Mouse (Mus musculus): ENCODE results near the gene Ush2a.
A peak's percentile ranks its signal among the peaks of the same experiment; 100 is the strongest.

Ush2a gene

DNA sequence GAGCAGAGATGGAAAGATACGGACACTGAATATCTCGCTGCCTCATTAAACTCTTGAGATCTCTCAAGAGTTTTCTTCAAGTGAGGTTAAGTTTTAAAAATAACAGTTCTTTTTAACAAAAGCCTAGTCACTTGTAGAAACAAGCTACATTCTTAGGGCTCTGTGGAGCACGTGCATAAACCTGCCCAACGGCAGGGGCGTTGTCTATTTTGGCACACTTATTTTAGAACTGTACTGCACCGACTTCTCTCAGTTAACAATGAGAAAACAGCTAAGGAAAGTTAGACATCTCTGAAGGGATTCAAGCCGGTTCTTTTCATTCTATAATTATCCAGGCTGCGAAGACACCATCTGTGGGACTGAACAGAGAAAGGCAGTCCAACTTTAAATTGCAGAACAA is 405.6 kb downstream of the Ush2a start:
- peak; percentile 21 for DNase-seq (ENCODE audit: low read depth, low spot score)

DNA sequence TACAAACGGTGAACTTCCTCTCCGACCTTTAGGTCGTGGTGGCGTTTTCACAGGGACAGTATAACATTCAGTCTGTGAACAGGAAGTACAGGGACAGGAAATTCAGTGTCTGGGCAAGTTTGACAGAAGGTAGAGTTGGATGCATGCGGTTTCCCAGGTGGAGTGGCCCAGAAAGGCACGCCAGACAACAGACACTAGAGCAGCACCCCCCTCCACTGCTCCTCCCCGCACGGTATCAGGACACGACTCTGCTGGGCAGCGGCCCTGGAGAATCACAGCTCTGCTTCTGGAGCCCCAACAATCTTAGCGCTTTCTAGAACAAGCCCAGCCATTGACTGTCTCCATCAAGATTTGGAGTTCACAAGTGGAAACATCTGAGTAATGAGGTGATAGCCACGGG is 406.7 kb downstream of the Ush2a start:
- no peak for DNase-seq (ENCODE audit: low read depth, low spot score)

DNA sequence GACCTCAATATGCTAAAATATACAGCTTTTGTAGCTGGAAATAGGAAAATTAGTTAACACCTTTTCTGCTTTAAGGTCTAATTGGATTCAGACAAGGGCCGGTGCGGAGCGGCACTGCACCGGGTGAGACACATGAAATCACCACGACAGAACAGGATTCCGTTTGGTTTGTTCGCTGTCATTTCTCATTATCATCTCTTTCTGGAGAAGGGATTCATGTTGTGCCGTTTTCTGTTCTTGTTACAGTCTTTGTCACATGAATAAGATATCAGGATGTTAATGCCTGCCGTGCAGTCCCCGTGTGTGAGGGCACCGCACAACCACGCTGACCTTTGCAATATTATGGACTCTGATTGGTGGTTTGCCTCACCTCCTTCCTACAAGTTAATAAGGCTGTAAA is 411.0 kb downstream of the Ush2a start:
- no peak for DNase-seq (ENCODE audit: low read depth, low spot score)

DNA sequence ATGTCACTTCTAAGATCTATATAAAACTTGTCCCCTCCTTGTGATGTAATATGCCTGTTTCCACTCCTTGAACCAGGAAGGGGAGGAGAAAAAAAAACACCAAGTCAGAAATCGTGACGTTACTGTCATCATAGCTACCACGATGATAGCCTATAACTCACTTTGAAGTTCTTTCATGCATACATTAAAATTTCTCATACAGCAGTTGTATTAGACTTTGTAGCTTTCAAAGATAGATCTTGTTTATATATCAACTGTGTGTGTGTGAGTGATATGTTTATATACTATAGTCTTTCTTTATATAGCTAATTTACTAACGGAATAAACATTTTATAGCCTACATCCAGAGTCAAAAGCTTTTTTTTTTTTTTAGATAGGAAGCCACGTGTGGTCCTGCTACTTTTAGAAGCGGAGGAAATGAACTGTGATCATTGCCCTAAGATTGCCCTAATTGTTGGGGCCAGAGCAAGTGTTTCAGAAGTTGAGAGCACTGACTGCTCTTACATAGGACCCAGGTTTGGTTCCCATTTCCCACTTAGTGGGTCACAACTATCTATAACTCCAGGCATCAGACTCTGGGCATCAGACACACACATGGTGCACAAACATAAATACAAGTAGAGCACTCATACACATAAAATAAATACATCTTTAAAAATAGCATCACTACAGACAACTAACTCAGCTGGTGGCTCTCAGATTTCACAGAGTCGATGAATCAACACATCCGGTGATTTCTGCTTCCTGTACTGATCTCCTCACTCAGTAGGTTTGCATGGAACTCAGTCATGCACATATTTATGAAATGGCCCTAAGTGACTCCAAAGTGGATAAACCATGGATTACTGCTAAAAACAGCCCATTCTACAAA is 413.1 kb downstream of the Ush2a start:
- no peak for DNase-seq (ENCODE audit: low read depth, low spot score)

DNA sequence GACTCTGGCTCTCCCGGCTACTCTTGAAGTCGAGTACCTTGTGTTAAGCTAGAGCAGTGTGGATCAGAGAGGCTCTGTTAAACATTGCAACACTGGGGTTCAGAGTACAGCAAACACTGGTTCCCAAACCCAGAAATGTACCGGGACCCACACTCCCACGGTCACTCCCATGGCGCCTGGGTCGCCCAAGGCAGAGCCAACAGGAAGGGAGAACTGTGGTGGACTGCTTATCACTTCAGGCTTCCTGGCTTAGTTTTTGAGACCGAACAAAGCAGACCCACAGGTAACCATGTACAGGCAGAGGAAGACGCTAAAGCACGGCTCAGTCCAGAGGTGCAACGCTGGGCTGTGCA is 413.7 kb downstream of the Ush2a start:
- no peak for DNase-seq (ENCODE audit: low read depth, low spot score)

DNA sequence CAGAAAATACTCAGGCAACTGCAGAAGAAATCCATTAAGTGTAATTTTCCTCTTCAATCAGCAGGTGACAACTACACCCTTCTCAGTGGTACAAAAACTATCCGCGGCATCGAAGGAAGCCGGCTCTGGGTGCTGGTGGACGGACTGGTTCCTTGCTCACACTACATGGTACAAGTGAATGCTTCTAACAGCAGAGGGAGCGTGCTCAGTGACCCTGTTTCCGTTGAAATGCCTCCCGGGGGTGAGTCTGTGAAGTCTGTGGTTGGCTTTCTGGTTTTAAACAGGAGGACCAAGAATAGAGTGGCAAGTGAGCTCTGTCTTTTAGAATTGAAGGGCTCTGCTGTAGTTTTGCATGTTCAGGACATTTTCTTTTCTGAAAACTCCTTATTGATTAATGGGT is 416.4 kb downstream of the Ush2a start:
- DNase-seq (ENCODE audit: low read depth, low spot score) = no peak

DNA sequence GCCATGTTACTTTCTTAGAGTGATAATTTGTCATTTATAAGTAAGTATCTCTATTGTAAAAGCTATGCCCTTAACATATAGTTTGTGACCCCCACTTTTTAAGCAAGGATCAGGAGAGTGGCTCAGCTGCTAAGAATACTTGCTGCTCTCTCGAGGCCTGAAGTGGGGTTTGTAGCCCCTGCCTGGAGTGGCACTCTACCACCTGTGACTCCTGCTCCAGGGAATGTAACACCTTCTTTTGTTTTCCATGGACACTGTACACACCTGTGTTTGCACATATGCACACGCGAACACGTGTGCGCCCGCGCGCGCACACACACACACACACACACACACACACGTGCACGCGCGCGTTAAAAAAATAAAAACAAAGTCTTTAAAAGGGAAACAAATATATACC is 424.5 kb downstream of the Ush2a start:
- no peak for DNase-seq (ENCODE audit: low read depth, low spot score)

DNA sequence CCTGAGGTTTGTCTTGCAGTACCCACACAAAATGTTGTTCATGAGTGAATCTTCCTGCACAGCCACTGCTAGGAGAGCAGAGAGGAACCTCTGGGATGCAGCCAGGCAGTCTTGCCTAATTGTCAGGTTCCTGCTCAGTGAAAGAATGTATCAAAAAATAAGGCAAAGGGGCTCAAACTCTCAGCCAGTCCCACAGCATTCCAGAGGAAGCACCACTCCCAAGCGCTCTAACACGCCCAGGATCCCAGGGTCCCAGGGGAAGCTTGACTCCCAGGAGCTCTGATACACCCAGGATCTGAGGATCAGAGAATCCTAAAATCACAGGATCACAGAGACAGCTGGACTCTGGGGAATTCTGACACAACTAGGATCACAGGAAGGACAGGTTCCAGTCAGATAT is 434.5 kb downstream of the Ush2a start:
- no peak for DNase-seq (ENCODE audit: low read depth, low spot score)

DNA sequence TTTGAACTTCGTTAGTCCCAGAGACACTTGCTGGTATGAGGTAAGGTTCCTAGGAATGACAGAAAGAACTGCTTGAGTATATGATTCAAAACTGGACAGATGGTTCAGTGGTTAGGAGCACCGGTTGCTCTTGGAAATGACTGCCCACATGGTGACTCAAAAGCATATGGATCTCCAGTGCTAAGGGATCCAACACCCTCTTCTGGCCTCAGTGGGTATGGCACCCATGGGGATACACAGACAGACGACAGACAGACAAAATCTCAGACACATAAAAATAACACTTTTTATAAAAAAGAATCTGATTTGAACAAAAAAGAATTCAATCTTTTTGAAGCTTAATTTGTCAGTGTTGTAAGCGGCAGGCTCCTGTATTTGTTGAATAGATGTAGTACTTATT is 446.4 kb downstream of the Ush2a start:
- DNase-seq (ENCODE audit: low read depth, low spot score) = peak; percentile 5

DNA sequence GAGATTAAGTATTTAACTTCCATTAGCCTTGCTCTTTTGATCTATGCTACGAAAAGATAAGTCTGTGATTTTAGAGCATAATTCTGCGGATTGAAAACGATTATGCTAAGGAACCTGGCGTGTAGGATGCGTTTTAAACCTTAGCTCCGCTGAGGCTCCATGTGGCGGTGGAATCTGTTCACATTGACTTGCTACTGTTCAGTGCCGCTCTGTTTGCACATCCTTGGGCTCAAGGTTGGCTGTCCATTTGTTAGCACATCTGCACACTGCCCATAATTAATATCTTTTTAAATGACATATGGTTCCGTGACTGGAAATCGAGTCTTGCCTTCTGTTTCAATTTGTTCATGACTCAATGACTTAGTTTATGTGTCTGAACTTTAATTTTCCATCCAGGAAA is 446.9 kb downstream of the Ush2a start:
- peak; percentile 16 for DNase-seq (ENCODE audit: low read depth, low spot score)

DNA sequence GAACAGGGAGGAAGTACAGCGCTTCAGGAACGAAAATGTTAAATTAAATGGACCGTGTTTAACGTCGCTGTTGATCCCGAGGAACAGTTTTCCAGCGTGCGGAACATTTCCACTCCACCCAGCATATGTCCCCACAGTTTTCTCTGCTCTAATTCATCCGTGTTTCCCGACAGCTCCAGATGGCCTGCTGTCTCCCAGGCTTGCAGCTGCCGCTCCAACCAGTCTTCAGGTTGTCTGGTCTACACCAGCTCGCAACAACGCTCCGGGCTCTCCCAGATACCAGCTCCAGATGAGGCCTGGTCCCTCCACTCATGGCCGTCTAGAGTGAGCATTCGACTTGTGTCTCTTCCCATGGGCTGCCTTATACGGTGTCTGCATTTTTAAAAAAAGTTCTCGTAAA is 452.3 kb downstream of the Ush2a start:
- peak; percentile 43 for DNase-seq (ENCODE audit: low read depth, low spot score)

DNA sequence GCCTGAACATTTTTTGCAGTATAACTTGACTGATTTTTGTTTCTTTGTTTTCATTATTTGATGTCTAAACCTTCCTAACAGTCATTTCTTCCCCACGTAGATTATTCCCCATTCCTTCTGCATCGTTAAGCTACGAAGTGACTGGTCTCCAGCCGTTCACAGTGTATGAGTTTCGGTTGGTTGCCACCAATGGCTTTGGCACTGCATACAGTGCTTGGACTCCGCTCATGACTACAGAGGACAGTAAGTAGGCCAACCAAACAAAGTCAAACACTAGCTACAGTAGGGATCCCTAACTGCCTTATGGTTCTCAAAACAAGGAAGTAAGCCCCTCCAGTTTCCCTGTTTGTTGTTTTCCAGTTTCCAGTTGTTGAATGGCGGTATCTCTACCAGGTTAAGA is 453.1 kb downstream of the Ush2a start:
- DNase-seq (ENCODE audit: low read depth, low spot score) = no peak

DNA sequence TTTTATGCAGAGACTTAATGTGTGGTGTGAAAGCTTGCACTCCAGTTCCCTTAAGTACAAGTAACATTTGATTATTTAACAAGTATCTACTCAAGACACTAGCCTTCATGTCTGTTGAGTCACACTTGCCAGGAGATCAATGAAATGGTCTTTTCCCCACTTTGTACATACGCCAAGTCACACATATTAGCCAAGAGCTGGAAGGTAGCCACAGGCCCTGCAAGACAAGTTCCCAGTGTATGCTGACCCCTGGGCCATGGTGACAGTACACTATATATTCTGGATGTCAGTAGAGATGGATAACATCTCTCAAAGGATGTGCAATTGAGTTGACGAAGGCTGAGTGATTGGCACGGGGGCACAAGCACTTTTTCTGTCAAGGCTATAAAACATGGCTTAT is 455.1 kb downstream of the Ush2a start:
- no peak for DNase-seq (ENCODE audit: low read depth, low spot score)

DNA sequence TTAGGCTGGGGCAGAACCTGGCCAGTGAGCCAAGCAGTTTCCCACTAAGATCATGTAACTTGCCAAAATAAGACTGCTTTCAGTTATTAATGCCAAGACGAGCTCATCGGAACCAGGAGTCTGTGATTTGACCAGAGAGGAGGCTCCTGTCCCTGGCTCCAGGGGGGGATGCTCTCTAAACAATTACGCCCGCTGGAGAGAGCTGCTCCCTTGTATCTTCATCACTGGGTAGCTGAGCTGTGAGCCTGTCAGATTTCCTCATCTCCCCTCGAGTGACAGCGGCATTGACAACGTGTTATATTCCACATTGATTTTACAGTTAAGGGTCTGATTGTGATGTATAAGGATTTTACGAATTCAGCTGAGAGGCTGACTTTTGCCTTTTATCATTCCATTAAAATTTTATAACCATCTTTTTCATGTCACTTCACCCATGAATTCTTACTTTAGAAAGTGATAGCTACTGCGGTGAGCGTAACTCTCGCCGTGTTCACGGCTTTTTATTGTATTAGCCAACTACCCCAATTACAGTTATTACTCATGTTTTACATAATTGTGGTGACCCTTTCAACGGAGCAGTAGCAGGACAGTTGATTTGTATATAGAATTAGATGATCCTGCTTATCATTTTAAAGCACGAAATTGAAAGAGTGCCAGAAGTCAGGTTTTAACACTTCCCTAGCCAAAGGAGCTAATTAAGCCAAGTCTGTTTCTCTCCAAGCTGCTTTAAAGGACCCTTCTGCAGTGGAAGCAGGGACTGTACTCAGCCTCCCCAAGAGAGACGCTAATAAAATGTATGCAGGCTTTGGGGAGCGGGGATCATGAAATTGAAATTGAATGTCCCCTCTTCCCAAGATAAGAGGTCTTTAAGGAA is 463.5 kb downstream of the Ush2a start:
- DNase-seq (ENCODE audit: low read depth, low spot score) = no peak

DNA sequence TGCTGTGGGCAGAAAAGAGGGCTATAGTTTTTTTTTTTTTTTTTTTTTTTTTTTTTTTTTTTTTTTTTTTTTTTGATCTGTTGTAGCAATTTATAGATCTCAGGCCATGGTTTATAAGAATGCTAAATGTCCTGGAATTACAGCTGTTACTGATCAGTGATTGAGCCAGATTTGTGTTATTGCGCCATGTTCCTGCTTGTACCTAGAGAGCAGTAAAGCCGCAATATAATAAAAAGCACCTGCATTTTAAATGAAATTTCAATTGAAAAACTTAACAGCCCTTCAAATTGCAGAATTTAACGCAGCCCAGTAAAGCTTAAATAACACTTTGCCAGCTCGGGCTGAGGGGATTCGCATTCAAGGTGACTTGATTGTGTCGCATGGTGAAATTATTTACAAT is 465.1 kb downstream of the Ush2a start:
- no peak for DNase-seq (ENCODE audit: low read depth, low spot score)

DNA sequence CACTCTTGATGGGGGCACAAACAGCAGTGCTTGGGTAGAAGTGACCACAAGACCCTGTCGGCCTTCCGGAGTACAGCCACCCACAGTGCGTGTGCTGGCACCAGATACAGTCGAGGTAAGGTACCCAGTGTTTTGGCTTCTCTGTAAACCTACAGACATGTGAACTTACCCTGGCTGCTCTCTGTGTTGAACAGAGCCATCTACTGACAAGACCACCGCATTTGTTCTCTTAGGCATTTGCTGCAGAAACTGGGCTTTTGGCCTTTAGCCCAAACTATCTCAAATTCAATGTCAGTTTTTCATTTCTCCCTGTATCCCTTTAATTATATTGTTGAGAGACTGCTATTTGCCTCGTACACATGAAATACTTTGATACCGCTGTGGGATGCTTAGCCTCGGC is 466.8 kb downstream of the Ush2a start:
- DNase-seq (ENCODE audit: low read depth, low spot score) = no peak

DNA sequence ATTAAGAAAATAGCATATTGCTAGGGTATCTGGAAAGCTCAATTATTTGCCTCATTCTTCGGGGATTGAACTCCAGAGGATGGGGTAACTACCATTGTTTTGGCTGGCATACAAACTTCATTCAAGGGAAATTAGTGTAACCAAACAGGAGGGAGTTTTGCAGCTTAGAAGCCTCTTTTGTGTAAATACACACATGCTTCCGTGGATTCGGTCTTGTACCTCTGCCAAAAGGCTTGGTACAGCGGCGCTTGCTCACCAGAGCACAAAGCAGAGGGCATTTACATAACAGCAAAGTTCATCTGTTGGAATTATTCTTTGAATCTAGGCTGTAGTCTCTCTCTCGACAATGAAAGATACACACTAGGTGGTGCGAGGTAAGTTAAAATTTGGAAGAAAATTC is 467.4 kb downstream of the Ush2a start:
- DNase-seq (ENCODE audit: low read depth, low spot score) = peak; percentile 19

DNA sequence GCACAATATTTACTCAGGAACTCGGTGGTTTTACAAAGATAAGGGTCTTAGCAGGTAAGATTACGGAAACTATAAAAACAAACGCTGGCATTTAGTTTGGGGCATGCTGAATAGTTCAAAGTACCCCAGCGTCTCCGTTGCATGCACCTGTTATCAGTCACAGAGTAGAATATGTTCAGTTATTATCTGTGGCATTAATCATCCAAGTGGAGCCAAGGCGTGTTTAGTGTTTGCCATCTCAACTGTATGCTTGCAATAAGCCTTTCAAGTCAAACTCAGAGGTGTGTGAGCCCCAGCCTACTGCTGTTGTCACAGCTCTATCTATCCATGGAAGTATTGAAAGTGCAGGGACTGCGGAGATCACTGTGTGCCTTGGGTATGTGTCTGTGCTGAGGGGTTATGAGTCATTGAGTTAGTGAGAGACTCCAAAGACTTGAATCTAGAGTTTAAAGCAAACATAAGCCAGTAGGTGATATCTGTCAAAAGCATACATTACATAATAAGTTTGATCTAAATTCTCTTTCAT is 473.0 kb downstream of the Ush2a start:
- peak; percentile 7 for DNase-seq (ENCODE audit: low read depth, low spot score)

DNA sequence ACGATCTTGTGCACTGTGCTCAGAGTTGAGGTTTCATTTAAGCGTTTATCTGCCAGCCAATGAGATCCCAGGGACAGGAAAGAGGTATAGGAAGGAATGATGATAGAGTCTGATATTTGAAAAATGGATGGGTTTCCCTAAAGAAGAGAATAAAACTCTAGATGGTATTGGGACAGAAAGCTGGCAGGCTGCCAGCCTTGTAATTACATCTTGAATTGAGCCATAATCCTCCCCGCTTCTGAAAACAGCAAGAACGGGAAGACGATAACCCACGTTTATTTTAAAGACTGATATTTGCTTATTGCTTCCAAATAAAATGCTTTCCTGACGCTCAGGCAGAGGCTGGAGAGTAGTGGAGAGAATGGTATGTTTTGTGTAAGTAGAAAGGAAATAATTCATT is 481.1 kb downstream of the Ush2a start:
- no peak for DNase-seq (ENCODE audit: low read depth, low spot score)

DNA sequence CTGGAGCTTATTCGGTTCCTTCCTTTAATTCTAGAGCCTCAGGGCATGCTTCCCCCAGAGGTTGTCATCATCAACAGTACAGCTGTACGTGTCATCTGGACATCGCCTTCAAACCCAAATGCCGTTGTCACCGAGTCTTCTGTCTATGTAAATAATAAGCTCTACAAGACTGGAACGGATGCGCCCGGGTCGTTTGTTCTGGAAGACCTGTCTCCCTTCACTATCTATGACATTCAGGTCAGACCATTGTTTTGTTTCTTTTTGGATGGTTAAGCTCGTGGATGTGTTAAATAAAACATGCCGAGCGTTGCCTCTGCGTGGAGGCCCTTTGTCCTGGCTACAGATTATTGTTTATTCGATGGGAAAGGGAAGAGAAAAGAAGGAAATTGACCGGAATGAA is 493.2 kb downstream of the Ush2a start:
- no peak for DNase-seq (ENCODE audit: low read depth, low spot score)

DNA sequence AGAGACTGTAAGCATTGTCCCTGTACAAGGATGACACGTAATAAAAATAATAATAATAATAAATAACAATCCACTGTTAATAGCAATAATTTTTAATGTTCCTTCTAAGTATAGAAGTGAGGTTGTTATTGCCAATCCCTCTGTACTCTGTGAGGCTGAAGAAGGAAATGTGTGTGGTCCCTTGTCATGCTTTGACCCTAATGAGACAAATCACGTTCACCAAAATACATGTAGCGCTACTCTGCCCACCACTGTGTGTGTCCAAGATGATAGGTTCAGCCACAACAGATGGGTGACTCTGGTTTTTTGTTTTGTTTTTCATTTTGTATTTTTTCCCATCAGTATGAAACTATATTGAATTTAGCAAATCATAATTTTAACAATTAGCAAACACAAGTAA is 498.7 kb downstream of the Ush2a start:
- DNase-seq (ENCODE audit: low read depth, low spot score) = no peak

DNA sequence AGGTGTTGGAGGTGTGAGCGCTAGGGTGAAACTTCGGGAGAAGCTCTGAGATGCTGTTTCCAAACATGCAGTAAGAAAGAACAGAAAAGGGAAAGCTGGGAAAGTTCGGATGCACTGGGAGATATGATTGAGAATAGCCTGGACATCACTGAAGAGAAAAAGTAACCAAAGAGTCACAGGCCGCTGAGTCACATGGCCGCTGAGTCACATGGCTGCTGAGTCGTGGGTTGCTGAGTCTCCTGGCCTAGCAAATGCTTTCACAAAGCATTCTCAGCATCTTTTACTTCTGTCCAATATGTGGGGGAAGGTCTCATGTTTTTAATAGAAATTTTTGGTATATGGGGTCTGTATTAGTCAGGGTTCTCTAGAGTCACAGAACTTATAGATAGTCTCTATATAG is 500.6 kb downstream of the Ush2a start:
- no peak for DNase-seq (ENCODE audit: low read depth, low spot score)

DNA sequence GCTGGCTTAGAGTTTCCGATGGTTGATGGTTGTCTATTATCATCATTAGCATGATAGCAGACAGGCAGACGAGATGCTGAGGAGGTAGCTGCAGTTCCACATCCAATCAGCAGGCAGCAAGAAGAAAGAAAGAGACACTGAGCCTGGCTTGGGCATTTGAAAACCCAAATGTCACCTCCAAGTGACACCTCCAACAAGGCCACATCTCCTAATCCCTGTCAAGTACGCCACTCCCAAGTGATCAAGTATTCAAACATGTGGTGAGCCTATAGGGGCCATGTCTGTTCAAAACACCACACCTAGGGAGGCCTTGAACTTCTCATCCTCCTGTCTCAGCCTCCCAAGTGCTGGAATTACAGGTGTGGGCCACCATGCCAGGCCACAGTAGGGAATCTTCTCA is 501.9 kb downstream of the Ush2a start:
- DNase-seq (ENCODE audit: low read depth, low spot score) = no peak

All from brain, adult 2 months (tissue).